Mouse (Mus musculus) naive thymus-derived CD4-positive, alpha-beta T cell, adult 2 months (primary cell): Measurements from ENCODE around the gene Bcl2a1b.
"Not testable (repeated sequence)": the region's sequence is repeated elsewhere in the genome, so short reads cannot be mapped to it uniquely, and the experiment has no call there.

Experiments used
- DNase-seq: peaks from one replicate; pipeline ENCODE4 v3.0.0-alpha.2; 2011; ENCODE audit warnings: low read depth

Gene Bcl2a1b

GRCm38 (mm10) chr9:89198969-89199416 lies at the start of gene Bcl2a1b, which contains the start of gene Gm29094:
Bcl2a1b (plus strand) TSS chr9:89199209.
Gm29094 (plus strand) TSS chr9:89199379.
- DNase-seq, result peak; percentile 67

GRCm38 (mm10) chr9:89172539-89172938 lies 26.5 kb upstream of the Bcl2a1b start:
- not testable (repeated sequence) for DNase-seq

- DNase-seq, result peak; percentile 57
Measured at GRCm38 (mm10) chr9:89178833-89179232, 20.2 kb upstream of the Bcl2a1b start.

- not testable (repeated sequence) for DNase-seq
Measured at GRCm38 (mm10) chr9:89179469-89179868, 19.5 kb upstream of the Bcl2a1b start.

GRCm38 (mm10) chr9:89187006-89187405 lies 12.0 kb upstream of the Bcl2a1b start:
- not testable (repeated sequence) for DNase-seq

GRCm38 (mm10) chr9:89195483-89195882 lies 3.5 kb upstream of the Bcl2a1b start:
- not testable (repeated sequence) for DNase-seq

- DNase-seq, result not testable (repeated sequence)
Measured at GRCm38 (mm10) chr9:89197509-89197908, 1.5 kb upstream of the Bcl2a1b start.

GRCm38 (mm10) chr9:89198349-89198748 lies 660 bp upstream of the Bcl2a1b start:
- DNase-seq, result not testable (repeated sequence)

GRCm38 (mm10) chr9:89202256-89202655 lies 3.2 kb downstream of the Bcl2a1b start:
- DNase-seq, result not testable (repeated sequence)

- DNase-seq, result peak; percentile 47
Measured at GRCm38 (mm10) chr9:89208939-89209338, 9.9 kb downstream of the Bcl2a1b start.

GRCm38 (mm10) chr9:89210353-89211064 lies 11.5 kb downstream of the Bcl2a1b start, which contains the start of gene Mthfs:
Mthfs (plus strand) TSS chr9:89210676.
- peak; percentile 45 for DNase-seq

GRCm38 (mm10) chr9:89211065-89211858 lies 12.3 kb downstream of the Bcl2a1b start:
- DNase-seq, result peak; percentile 41

GRCm38 (mm10) chr9:89212428-89212827 lies 13.4 kb downstream of the Bcl2a1b start:
- peak; percentile 40 for DNase-seq

- DNase-seq, result not testable (repeated sequence)
Measured at GRCm38 (mm10) chr9:89218174-89218573, 19.2 kb downstream of the Bcl2a1b start.

GRCm38 (mm10) chr9:89219668-89220067 lies 20.7 kb downstream of the Bcl2a1b start:
- not testable (repeated sequence) for DNase-seq

GRCm38 (mm10) chr9:89220704-89221287 lies 21.8 kb downstream of the Bcl2a1b start:
- not testable (repeated sequence) for DNase-seq

- no peak for DNase-seq
Measured at GRCm38 (mm10) chr9:89226071-89226470, 27.1 kb downstream of the Bcl2a1b start.

GRCm38 (mm10) chr9:89228122-89228521 lies 29.1 kb downstream of the Bcl2a1b start:
- DNase-seq, result no peak

- not testable (repeated sequence) for DNase-seq
Measured at GRCm38 (mm10) chr9:89230897-89231497, 32.0 kb downstream of the Bcl2a1b start.

GRCm38 (mm10) chr9:89237131-89237530 lies 38.1 kb downstream of the Bcl2a1b start:
- DNase-seq, result not testable (repeated sequence)

- DNase-seq, result not testable (repeated sequence)
Measured at GRCm38 (mm10) chr9:89238976-89239505, 40.0 kb downstream of the Bcl2a1b start.
